Mouse (Mus musculus): ENCODE data around the gene Ptpn14. TPM values are rescaled to one million over a fixed set of nuclear protein-coding genes. Genes with fewer than 3 reads are reported as not detected.
A peak's percentile ranks its signal among the peaks of the same experiment; 100 is the strongest.
"Not testable (repeated sequence)": the region's sequence is repeated elsewhere in the genome, so short reads cannot be mapped to it uniquely, and the experiment has no call there.

The Ptpn14 gene
- total and polyA plus RNA-seq, 2 experiments from 2014 or later = 4.2 to 23.5 TPM

DNA sequence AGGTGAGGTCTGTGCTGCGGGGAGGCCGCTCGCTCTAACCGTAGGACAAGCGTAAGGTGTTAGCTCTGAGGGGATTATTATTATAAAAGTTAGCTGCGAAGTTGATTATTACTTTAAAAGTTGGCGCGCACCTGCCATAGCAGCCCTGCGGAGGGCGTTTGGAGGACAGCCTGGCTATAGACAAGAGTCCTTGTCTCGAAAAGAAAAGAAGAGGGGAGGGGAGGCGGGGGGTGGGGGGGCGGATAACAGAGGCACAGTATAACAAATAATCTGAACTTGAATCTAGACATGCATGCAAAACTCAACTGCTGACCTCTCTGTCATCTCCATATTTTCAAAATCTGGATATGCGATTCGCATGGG lies 39.7 kb upstream of the Ptpn14 start:
- TF ChIP-seq CTCF (IDR thresholded peaks at IDR 0.05; ENCODE audit: low read depth) (no peak), EP300 (IDR thresholded peaks at IDR 0.05; ENCODE audit: low read depth) (no peak)
- H3K4me2 ChIP-seq (ENCODE audit: low read depth, low read length) = peak overlapping the region; percentile 93
- no peak for DNase-seq (ENCODE audit: low spot score)
- H3K4me3 ChIP-seq (ENCODE audit: low read depth, low read length) = peak overlapping the region; percentile 80
- H3K4me1 ChIP-seq (ENCODE audit: control insufficient read depth, insufficient read depth) = peaks cover 8% of the 10 kb centered on the region
- peaks cover 25% of the 10 kb centered on the region for H3K36me3 ChIP-seq (replicated peaks; ENCODE audit: control insufficient read depth, insufficient read depth, low read length)
- no peaks in the 10 kb centered on the region for H3K27me3 ChIP-seq (ENCODE audit: control insufficient read depth, insufficient read depth, low read length)
- H3K27ac ChIP-seq (ENCODE audit: low read depth) = peak overlapping the region; percentile 49
- H3K9me3 ChIP-seq (replicated peaks; ENCODE audit: control insufficient read depth, low read length) = no peaks in the 10 kb centered on the region
- H3K9ac ChIP-seq (replicated peaks; ENCODE audit: low read depth, low read length) = peak overlapping the region; percentile 55
- under 1% methylated on average over 15 of the region's 15 CpGs for WGBS
- ATAC-seq (ENCODE audit: insufficient read depth, low read depth) = peak; percentile 44

DNA sequence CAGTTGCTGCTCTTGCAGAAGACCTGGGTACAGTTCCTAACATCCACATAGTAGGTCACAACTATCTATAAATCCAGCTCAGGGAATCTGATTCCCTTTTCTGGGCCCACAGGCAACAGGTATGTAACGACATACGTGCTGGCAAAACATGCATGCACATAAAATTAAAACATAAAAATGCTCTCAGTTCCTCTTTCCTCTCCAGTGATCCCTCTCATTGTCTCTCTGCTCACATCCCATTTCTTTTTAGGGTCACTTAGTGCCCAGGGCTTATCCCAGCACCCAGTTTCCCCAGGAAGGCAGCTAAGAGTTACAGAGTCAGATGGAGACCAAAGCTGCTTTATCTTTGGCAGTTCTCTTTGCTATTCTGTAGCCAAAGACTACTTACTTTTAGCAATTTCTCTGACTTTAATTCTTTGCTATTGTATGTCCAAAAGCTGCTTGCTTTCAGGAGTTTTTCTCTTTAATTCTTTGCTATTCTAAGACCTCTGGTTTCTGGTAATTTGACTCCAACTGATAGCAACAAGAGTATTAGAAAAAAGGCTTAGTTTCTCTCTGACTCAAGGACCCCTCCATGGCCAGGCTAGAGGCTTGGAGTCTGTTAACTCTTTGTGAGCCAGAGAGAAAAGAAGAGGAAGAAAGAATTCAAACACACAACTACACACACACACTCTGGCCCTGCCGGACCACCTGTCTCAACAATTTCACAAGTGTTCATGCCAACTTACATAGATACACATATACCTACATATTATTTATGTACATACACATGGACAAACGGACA lies 38.8 kb upstream of the Ptpn14 start:
- DNase-seq (ENCODE audit: low spot score) = no peak
- H3K36me3 ChIP-seq (replicated peaks; ENCODE audit: control insufficient read depth, insufficient read depth, low read length) = peaks cover 16% of the 10 kb centered on the region
- 23% methylated on average over 4 of the region's 4 CpGs for WGBS
- H3K27me3 ChIP-seq (ENCODE audit: control insufficient read depth, insufficient read depth, low read length) = no peaks in the 10 kb centered on the region
- no peaks in the 10 kb centered on the region for H3K9me3 ChIP-seq (replicated peaks; ENCODE audit: control insufficient read depth, low read length)
- H3K27ac ChIP-seq (ENCODE audit: low read depth) = peak overlapping the region; percentile 49
- H3K4me3 ChIP-seq (ENCODE audit: low read depth, low read length) = peak overlapping the region; percentile 80
- TF ChIP-seq CTCF (IDR thresholded peaks at IDR 0.05; ENCODE audit: low read depth) (no peak), EP300 (IDR thresholded peaks at IDR 0.05; ENCODE audit: low read depth) (no peak)
- peak overlapping the region; percentile 93 for H3K4me2 ChIP-seq (ENCODE audit: low read depth, low read length)
- peak overlapping the region; percentile 55; the same call in 1 of the 2 replicates for H3K9ac ChIP-seq (replicated peaks; ENCODE audit: low read depth, low read length)
- H3K4me1 ChIP-seq (ENCODE audit: control insufficient read depth, insufficient read depth) = peaks cover 8% of the 10 kb centered on the region
- ATAC-seq (ENCODE audit: insufficient read depth, low read depth) = no peak

DNA sequence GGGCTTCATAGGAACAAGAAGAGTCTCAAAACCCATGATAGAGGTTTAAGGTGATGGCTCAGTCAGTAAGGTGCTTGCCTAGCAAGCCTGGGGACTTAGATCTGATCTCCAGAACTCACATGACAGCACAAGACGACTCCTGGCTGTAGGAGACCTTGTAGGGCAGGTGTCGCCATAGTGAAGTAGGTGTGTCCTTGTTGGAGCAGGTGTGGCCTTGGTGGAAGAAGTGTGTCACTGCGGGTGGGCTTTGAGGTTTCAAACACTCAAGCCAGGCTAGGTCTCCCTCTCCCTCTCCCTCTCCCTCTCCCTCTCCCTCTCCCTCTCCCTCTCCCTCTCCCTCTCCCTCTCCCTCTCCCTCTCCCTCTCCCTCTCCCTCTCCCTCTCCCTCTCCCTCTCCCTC lies 35.6 kb upstream of the Ptpn14 start:
- DNase-seq (ENCODE audit: low spot score); ATAC-seq (ENCODE audit: insufficient read depth, low read depth): not testable (repeated sequence)
- WGBS = 67% methylated on average over 3 of the region's 3 CpGs

DNA sequence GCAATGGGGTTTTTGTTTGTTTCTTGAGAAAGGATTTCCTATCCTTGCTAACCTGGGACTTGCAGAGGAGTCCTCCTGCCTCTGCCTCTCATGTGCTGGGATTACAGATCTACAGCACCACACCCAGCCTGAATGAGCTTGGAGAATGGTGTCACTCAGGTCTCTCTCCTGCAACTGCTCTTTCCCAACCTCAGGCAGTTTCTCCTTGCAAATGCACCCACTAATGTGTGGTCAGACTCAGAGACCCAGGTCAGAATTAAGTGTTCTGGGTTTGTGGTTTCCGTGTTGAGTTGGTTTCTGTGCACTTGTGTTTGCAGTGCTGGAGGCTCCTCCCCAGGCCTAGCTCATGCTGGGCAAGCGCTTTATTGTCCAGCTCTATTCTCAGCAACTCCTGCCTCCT lies 33.7 kb upstream of the Ptpn14 start:
- Histone ChIP-seq H3K4me1 (ENCODE audit: control insufficient read depth, insufficient read depth) (no peaks in the 10 kb centered on the region; the same call in 1 of the 2 replicates), H3K27ac (ENCODE audit: low read depth) (no peak overlapping the region), H3K36me3 (replicated peaks; ENCODE audit: control insufficient read depth, insufficient read depth, low read length) (no peaks in the 10 kb centered on the region), H3K27me3 (ENCODE audit: control insufficient read depth, insufficient read depth, low read length) (no peaks in the 10 kb centered on the region), H3K9ac (replicated peaks; ENCODE audit: low read depth, low read length) (no peak overlapping the region), H3K9me3 (replicated peaks; ENCODE audit: control insufficient read depth, low read length) (no peaks in the 10 kb centered on the region), H3K4me3 (ENCODE audit: low read depth, low read length) (no peak overlapping the region), H3K4me2 (ENCODE audit: low read depth, low read length) (no peak overlapping the region)
- 91% methylated on average over 2 of the region's 2 CpGs for WGBS
- ATAC-seq (ENCODE audit: insufficient read depth, low read depth) (no peak), DNase-seq (ENCODE audit: low spot score) (no peak)
- no peak for TF ChIP-seq CTCF (IDR thresholded peaks at IDR 0.05; ENCODE audit: low read depth)
- no peak for TF ChIP-seq EP300 (IDR thresholded peaks at IDR 0.05; ENCODE audit: low read depth)

More for the DNA sequence above, 35.6 kb upstream of the Ptpn14 start:
- H3K9me3 ChIP-seq (replicated peaks; ENCODE audit: control insufficient read depth, low read length); H3K4me2 ChIP-seq (ENCODE audit: low read depth, low read length); H3K36me3 ChIP-seq (replicated peaks; ENCODE audit: control insufficient read depth, insufficient read depth, low read length); H3K9ac ChIP-seq (replicated peaks; ENCODE audit: low read depth, low read length); H3K27ac ChIP-seq (ENCODE audit: low read depth); H3K27me3 ChIP-seq (ENCODE audit: control insufficient read depth, insufficient read depth, low read length); H3K4me1 ChIP-seq (ENCODE audit: control insufficient read depth, insufficient read depth); H3K4me3 ChIP-seq (ENCODE audit: low read depth, low read length): not testable (repeated sequence)

DNA sequence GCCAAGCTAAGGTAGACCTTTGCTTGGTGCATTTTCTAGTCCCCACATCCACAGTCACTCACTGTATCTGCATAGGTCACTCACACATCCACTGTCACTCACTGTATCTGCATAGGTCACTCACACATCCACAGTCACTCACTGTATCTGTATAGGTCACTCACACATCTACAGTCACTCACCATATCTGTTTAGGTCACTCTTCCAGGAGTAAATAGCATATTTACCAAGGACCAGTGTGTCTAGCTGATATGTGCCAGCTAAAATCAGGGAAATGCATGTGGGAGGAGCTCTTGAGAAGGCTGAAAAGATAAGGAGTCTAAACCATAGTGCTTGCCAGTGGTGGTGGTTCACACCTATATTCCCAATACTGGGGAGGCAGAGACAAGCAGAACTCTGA lies 32.7 kb upstream of the Ptpn14 start:
- H3K9ac ChIP-seq (replicated peaks; ENCODE audit: low read depth, low read length) = no peak overlapping the region
- no peaks in the 10 kb centered on the region for H3K9me3 ChIP-seq (replicated peaks; ENCODE audit: control insufficient read depth, low read length)
- no peaks in the 10 kb centered on the region for H3K27me3 ChIP-seq (ENCODE audit: control insufficient read depth, insufficient read depth, low read length)
- no peaks in the 10 kb centered on the region for H3K4me1 ChIP-seq (ENCODE audit: control insufficient read depth, insufficient read depth)
- H3K27ac ChIP-seq (ENCODE audit: low read depth) = no peak overlapping the region
- no peak overlapping the region for H3K4me3 ChIP-seq (ENCODE audit: low read depth, low read length)
- H3K36me3 ChIP-seq (replicated peaks; ENCODE audit: control insufficient read depth, insufficient read depth, low read length) = no peaks in the 10 kb centered on the region
- ATAC-seq (ENCODE audit: insufficient read depth, low read depth) (peak; percentile 27; the same call in 1 of the 2 replicates), DNase-seq (ENCODE audit: low spot score) (no peak)
- H3K4me2 ChIP-seq (ENCODE audit: low read depth, low read length) = no peak overlapping the region
- TF ChIP-seq CTCF (IDR thresholded peaks at IDR 0.05; ENCODE audit: low read depth) (no peak), EP300 (IDR thresholded peaks at IDR 0.05; ENCODE audit: low read depth) (0 out of 2 replicates have a peak, but pooled peaks have one; percentile 15)

DNA sequence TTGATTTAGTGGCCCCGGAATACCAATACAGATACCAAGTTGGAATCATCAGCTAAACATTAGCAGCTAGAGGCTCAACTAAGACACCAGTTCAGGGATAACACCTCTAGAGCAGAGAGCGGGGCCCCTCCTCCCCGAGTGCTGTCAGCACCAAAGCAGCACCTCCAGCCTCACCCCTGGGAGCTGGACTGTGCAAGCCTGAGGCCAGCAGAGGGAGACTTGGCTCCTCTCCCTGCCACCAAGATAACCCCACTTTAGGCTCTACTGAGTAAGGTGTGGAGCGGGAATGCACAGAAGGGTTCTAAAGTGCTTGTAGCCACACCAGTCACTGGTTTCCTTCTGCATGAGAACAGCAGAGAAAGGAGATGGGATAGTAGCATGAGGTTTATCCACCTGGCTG lies 29.7 kb upstream of the Ptpn14 start:
- Histone ChIP-seq H3K36me3 (replicated peaks; ENCODE audit: control insufficient read depth, insufficient read depth, low read length) (no peaks in the 10 kb centered on the region), H3K4me3 (ENCODE audit: low read depth, low read length) (no peak overlapping the region)
- peak; percentile 91 for ATAC-seq (ENCODE audit: insufficient read depth, low read depth)

More for the DNA sequence above, 29.7 kb upstream of the Ptpn14 start:
- Histone ChIP-seq H3K4me2 (ENCODE audit: low read depth, low read length) (peak overlapping the region; percentile 32), H3K4me1 (ENCODE audit: control insufficient read depth, insufficient read depth) (no peaks in the 10 kb centered on the region), H3K9me3 (replicated peaks; ENCODE audit: control insufficient read depth, low read length) (no peaks in the 10 kb centered on the region), H3K9ac (replicated peaks; ENCODE audit: low read depth, low read length) (no peak overlapping the region), H3K27me3 (ENCODE audit: control insufficient read depth, insufficient read depth, low read length) (no peaks in the 10 kb centered on the region), H3K27ac (ENCODE audit: low read depth) (peak overlapping the region; percentile 67)
- 27% methylated on average over 4 of the region's 4 CpGs for WGBS
- DNase-seq (ENCODE audit: low spot score) = peak; percentile 86
- no peak; the same call in 1 of the 2 replicates for TF ChIP-seq EP300 (IDR thresholded peaks at IDR 0.05; ENCODE audit: low read depth)
- TF ChIP-seq CTCF (IDR thresholded peaks at IDR 0.05; ENCODE audit: low read depth) = peak; percentile 70
